In the genomic region with DNA sequence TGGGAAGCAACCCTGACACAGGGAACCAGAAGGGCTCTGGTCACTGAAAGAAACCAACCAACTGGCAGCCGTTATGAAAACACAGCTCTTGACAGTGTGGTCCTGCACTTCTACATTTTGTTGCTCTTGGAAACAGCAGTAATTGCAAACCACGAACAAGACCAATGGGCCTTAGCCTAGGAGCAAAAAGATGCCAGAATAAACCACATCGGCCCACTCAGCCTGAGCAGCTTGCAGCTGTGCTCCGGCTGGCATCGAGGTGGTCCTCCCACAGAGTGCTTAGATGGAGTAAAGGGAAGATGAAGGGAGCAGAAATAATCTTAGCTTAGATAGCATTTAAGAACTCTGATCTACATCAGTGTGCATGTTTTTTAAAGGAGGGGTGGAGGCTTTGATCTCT, we compare ENCODE assay signal across 17 mouse cellular contexts.
DNase-seq lines count a peak whose midpoint lies in the region; ATAC-seq and TF ChIP-seq lines count a peak whose summit lies in the region.
"Had no signal": no experiment of that assay in that cellular context is flagged by ENCODE, and none has a peak within 500 bp of the region (broad histone marks: within the 10 kb centered on the region; RNA-seq: fewer than 3 reads in every experiment).

No protein-coding gene starts in this region.

- peak; percentile 97 for ATAC-seq in frontal cortex, adult (ENCODE audit: low TSS enrichment)
- no peak for ATAC-seq in erythroblast, adult 5-6 weeks (replicated peaks; ENCODE audit: low FRiP score, poor library complexity, severe bottlenecking)
- ATAC-seq: forebrain, embryonic 15.5 days; midbrain, embryonic 13.5 days had no signal

- no peak for DNase-seq in frontal cortex, postnatal 25 days (ENCODE audit: low spot score in 2 of 2)
- DNase-seq in left cerebral cortex, postnatal 14 days (ENCODE audit: low spot score in 2 of 2): peak; percentile 31 to 43
- peak; percentile 49 to 65 for DNase-seq in right cerebral cortex, adult 2 months (ENCODE audit: low spot score in 2 of 2)
- DNase-seq in spleen, postnatal 4 days (ENCODE audit: low spot score in 2 of 2): no peak
- DNase-seq in gastrocnemius, postnatal 14 days: no peak
- DNase-seq: adrenal gland, postnatal 36 days; cerebellum, postnatal 14 days; heart, postnatal 4 days; lung, adult 2 months; thymus, postnatal 14 days had no signal

- H3K4me1 ChIP-seq in cortical plate, adult 2 months (ENCODE audit: control insufficient read depth, insufficient read depth, low read length): peaks cover 5% of the 10 kb centered on the region; the same call in 1 of the 2 replicates
- H3K4me1 ChIP-seq: forebrain, embryonic 15.5 days; heart, embryonic 12.5 days had no signal

- TF ChIP-seq POLR2A in cortical plate, adult 2 months (IDR thresholded peaks at IDR 0.05; ENCODE audit: extremely low read depth, insufficient read depth, low read length): no peak

- peak overlapping the region; percentile 61 for H3K27ac ChIP-seq in cortical plate, adult 2 months (ENCODE audit: insufficient read depth, low read length)
- H3K27ac ChIP-seq: forebrain, embryonic 15.5 days; kidney, postnatal 0 days; midbrain, embryonic 13.5 days had no signal

- H3K4me3 ChIP-seq in cortical plate, adult 2 months (ENCODE audit: insufficient read depth, low read length): no peak overlapping the region
- H3K4me3 ChIP-seq: forebrain, embryonic 15.5 days; heart, embryonic 12.5 days; midbrain, embryonic 13.5 days had no signal

- intact Hi-C loops in left cerebral cortex, postnatal 14 days (cut with DNase I): no loop called here
- intact Hi-C loops in gastrocnemius, postnatal 14 days (cut with DNase I; ENCODE audit: low total_unique reads): no loop called here

- TF ChIP-seq CTCF in cortical plate, adult 2 months (IDR thresholded peaks at IDR 0.05; ENCODE audit: extremely low read depth, insufficient read depth, low read length): no peak

Comparison
In these comparisons a context has a peak if more than half of its experiments do, and no peak if none do; other contexts are left out.
1. DNase-seq: peak in left cerebral cortex, postnatal 14 days (2 of 2) and right cerebral cortex, adult 2 months (2 of 2); none in frontal cortex, postnatal 25 days (0 of 2), spleen, postnatal 4 days (0 of 2) and gastrocnemius, postnatal 14 days (single experiment).